Mouse (Mus musculus): ENCODE data around the gene 1700029I15Rik.

DNA sequence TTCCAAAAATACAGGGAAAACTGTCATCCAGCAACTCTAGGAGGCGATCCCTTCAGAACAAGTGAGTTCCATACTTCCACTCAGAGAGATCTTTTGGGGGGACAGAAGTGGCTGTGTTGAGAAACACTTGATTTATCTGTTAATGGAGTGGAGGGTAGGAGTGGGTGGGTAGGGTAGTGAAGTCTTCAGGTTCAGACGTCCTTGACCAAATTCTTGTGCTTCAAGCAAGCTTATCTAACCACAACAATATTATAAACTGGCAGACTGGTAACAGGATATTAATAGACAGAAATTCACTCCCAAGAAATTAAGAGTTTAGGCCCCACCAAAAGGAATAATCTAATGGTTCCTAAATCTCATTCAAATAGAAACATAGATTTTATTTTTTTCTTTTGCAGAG is 47.8 kb downstream of the 1700029I15Rik start:
- TF ChIP-seq TAL1 (IDR thresholded peaks at IDR 0.05; ENCODE audit: low read length) = no peak
- no peak for TF ChIP-seq GATA1 (IDR thresholded peaks at IDR 0.05; ENCODE audit: low read length)

All from erythroblast, embryonic 14.5 days (primary cell).